Mouse (Mus musculus) heart, postnatal 0 days (tissue): ENCODE data around the gene Twnk. TPM values are rescaled to one million over a fixed set of nuclear protein-coding genes. Genes with fewer than 3 reads are reported as not detected.

Source experiments
- ATAC-seq: fragments of 200-750 bp; cut with Nextera tagmentation; 2 replicates; pipeline ENCODE4 v1.8.0; 2017; ENCODE audit warnings: low read depth, moderate number of reproducible peaks, moderate library complexity; ENCODE audit not compliant: insufficient read depth
- DNase-seq: peaks from one replicate; pipeline ENCODE4 v3.0.0-alpha.2; 2016; ENCODE audit warnings: low spot score
- H3K27ac ChIP-seq: fragments of 300-500 bp; sonication (generic); 2 replicates; pipeline ENCODE4 v1.5.1; 2014; ENCODE audit warnings: low read depth, mild to moderate bottlenecking
- H3K27me3 ChIP-seq: fragments of 300-500 bp; sonication (generic); 2 replicates; pipeline ENCODE4 v1.6.1; 2014; ENCODE audit warnings: low read length, mixed read lengths; ENCODE audit not compliant: control insufficient read depth, insufficient read depth
- H3K36me3 ChIP-seq: fragments of 300-500 bp; sonication (generic); replicated peaks from 2 replicates; pipeline ENCODE4 v1.6.1; 2014; ENCODE audit warnings: low read length, mixed read lengths; ENCODE audit not compliant: control insufficient read depth, insufficient read depth
- H3K4me1 ChIP-seq: fragments of 300-500 bp; sonication (generic); 2 replicates; pipeline ENCODE4 v1.6.1; 2014; ENCODE audit warnings: antibody characterized with exemption; ENCODE audit not compliant: control insufficient read depth, insufficient read depth
- H3K4me2 ChIP-seq: fragments of 300-500 bp; sonication (generic); 2 replicates; pipeline ENCODE4 v1.6.1; 2014; ENCODE audit warnings: low read depth, mild to moderate bottlenecking, low read length, moderate library complexity
- H3K4me3 ChIP-seq: fragments of 300-500 bp; sonication (generic); 2 replicates; pipeline ENCODE4 v1.5.1; 2014; ENCODE audit warnings: low read depth, low read length
- H3K9ac ChIP-seq: fragments of 300-500 bp; sonication (generic); replicated peaks from 2 replicates; pipeline ENCODE4 v1.6.1; 2014; ENCODE audit warnings: low read depth, low read length, mixed read lengths
- H3K9me3 ChIP-seq: fragments of 300-500 bp; sonication (generic); replicated peaks from 2 replicates; pipeline ENCODE4 v1.6.1; 2016; ENCODE audit warnings: low read length; ENCODE audit not compliant: control insufficient read depth
- CTCF ChIP-seq: IDR thresholded peaks from 2 replicates; pipeline ENCODE4 v1.5.1; 2016; ENCODE audit warnings: antibody characterized with exemption, control low read depth, low read depth
- EP300 ChIP-seq: IDR thresholded peaks from 2 replicates; pipeline ENCODE4 v1.6.1; 2016; ENCODE audit warnings: antibody characterized with exemption, low read depth
- WGBS: fragments of 180-500 bp; shearing (Covaris S2); extraction: QIAGEN DNeasy Blood & Tissue Kit; methylation state at CpG from one replicate; pipeline ENCODE4 v1.1.7; 2014; 5-methylcytosine and 5-hydroxymethylcytosine counted together
- polyA plus RNA-seq: library from polyadenylated mRNA; unstranded; fragments of >200 nt; fragmentation: Nextera tagmentation; extraction: Ambion mirVana; gene quantifications from 2 replicates; pipeline ENCODE4 v1.2.1, GENCODE M21; 2015
- total RNA-seq: library from RNA; depleted of rRNA; stranded (reverse); fragments of >200 nt; gene quantifications from 2 replicates; pipeline ENCODE4 v1.2.3, GENCODE M21; 2014; ENCODE audit warnings: low replicate concordance

Gene Twnk
- total and polyA plus RNA-seq, 2 experiments from 2014 or later, result 12.9 to 14.0 TPM

GRCm38 (mm10) chr19:45012219-45012618 lies 6.8 kb downstream of the Twnk start:
- 86% methylated on average over 8 of the region's 8 CpGs for WGBS
- TF ChIP-seq CTCF (no peak), EP300 (no peak)
- DNase-seq, result no peak
- ATAC-seq, result no peak
- Histone ChIP-seq H3K4me3 (no peak overlapping the region), H3K9ac (no peak overlapping the region), H3K4me2 (no peak overlapping the region), H3K9me3 (no peaks in the 10 kb centered on the region), H3K27ac (no peak overlapping the region), H3K27me3 (no peaks in the 10 kb centered on the region), H3K4me1 (peaks cover 18% of the 10 kb centered on the region), H3K36me3 (peaks cover 29% of the 10 kb centered on the region)

DNA sequence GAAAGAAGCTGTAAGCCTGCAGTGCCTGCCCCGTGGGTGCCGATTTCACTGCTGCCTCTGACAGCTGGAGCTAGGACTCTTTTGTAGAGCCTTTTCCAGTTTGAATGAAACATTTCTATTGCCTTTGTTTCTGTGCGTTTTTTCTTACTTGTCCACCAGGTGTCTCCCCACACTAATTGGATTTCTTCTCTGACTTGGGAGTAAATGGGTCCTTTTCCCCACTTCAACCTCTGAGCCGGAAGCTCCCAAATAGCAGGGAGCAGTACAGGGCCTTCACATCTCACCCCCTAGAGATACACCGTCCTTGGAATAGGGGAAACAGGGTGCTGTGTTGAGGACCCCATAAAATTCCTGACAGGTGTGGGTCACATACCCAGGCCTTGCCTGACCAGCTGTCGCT lies 7.2 kb downstream of the Twnk start:
- no peaks in the 10 kb centered on the region for H3K27me3 ChIP-seq
- H3K9me3 ChIP-seq, result no peaks in the 10 kb centered on the region
- 35% methylated on average over 6 of the region's 6 CpGs for WGBS
- no peak overlapping the region for H3K9ac ChIP-seq
- H3K4me1 ChIP-seq, result peaks cover 13% of the 10 kb centered on the region
- H3K4me3 ChIP-seq, result no peak overlapping the region
- no peak for ATAC-seq
- H3K36me3 ChIP-seq, result peaks cover 29% of the 10 kb centered on the region
- TF ChIP-seq EP300, result no peak
- TF ChIP-seq CTCF, result peak; percentile 76
- H3K27ac ChIP-seq, result no peak overlapping the region
- DNase-seq, result peak; percentile 58
- no peak overlapping the region for H3K4me2 ChIP-seq

GRCm38 (mm10) chr19:45013581-45014225 lies 8.2 kb downstream of the Twnk start:
- TF ChIP-seq CTCF (no peak), EP300 (no peak)
- no peak for ATAC-seq
- Histone ChIP-seq H3K9ac (no peak overlapping the region), H3K4me3 (no peak overlapping the region), H3K36me3 (peaks cover 29% of the 10 kb centered on the region), H3K9me3 (no peaks in the 10 kb centered on the region), H3K4me1 (peaks cover 9% of the 10 kb centered on the region), H3K27ac (peak overlapping the region; percentile 97; the same call in 1 of the 2 replicates), H3K4me2 (no peak overlapping the region), H3K27me3 (no peaks in the 10 kb centered on the region)
- WGBS, result 66% methylated on average over 6 of the region's 6 CpGs
- DNase-seq, result no peak

DNA sequence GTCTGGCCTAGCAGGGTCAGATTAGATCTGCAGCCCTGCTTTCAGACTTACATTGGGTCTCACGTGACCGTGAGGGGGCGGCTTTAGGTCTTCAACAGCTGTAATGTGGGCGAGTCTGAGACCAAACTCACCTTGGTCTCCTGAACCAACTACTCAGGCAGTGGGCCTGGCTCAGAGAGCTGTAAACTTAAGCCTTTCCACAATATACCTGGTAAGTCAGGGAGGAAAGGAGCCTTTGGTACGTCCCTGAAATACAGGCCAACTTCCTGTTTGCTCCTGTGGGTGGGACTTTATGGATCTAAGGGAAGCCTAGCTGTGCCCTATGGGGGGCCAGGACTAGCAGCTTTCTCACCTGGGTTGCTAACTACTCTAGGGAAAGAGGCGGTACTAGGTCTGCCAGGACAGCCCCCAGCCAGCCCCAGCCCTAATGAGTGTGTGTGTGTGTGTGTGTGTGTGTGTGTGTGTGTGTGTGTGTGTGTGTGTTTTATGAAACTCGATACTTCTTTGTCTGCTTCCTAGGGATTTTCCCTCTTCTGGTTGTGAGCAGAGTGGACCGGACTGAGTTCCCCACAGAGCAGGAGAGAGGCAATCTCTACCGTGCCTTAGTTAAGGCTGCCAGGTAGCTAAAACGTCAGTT lies 9.0 kb downstream of the Twnk start, which contains the start of gene Lzts2:
TSS of gene Lzts2 (plus strand) at position 80 of the 637 bp plus-strand sequence.
- Histone ChIP-seq H3K27ac (peak within 1 kb of the TSS; percentile 97), H3K4me2 (peak within 1 kb of the TSS; percentile 91), H3K4me1 (peaks cover 9% of the 10 kb centered on the region), H3K36me3 (peaks cover 29% of the 10 kb centered on the region), H3K9me3 (no peaks in the 10 kb centered on the region), H3K27me3 (no peaks in the 10 kb centered on the region), H3K4me3 (peak within 1 kb of the TSS; percentile 73), H3K9ac (peak within 1 kb of the TSS; percentile 94)
- 11% methylated on average over 10 of the region's 10 CpGs for WGBS
- DNase-seq (peak; percentile 17), ATAC-seq (no peak)
- TF ChIP-seq EP300 (no peak), CTCF (no peak)

DNA sequence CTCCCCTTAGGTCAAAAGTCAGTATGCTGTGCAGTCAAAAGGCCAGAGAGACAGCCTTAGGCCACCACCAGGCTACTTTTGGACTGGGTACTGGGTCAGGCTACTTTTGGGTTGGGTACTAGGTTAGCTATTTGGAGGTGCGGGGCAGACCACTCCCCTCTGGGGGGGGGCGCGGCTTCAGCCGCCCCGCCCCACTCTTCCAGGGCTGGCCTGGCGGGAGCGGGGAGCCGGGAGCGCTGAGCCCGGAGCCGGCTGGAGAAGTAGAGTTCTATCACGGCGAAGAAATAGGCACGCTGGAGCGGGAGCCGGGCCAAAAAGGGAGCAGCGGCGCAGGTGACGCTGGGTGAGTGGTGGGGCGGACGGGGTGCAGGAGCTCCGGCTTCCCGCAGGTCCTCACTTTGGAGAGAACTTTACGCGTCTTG lies 9.5 kb downstream of the Twnk start:
- WGBS, result under 1% methylated on average over 25 of the region's 25 CpGs
- Histone ChIP-seq H3K4me1 (peaks cover 9% of the 10 kb centered on the region), H3K4me2 (peak overlapping the region; percentile 91), H3K4me3 (peak overlapping the region; percentile 73), H3K36me3 (peaks cover 24% of the 10 kb centered on the region), H3K27me3 (no peaks in the 10 kb centered on the region), H3K9me3 (no peaks in the 10 kb centered on the region), H3K27ac (peak overlapping the region; percentile 97), H3K9ac (peak overlapping the region; percentile 94)
- DNase-seq (peak; percentile 47), ATAC-seq (peak; percentile 3; the same call in 1 of the 2 replicates)
- no peak for TF ChIP-seq CTCF
- TF ChIP-seq EP300, result no peak
